Mouse (Mus musculus) thymus, adult 18-20 months (tissue): Measurements from ENCODE around the gene Dlg2.

ENCODE experiments used
- DNase-seq, 2 experiments: peaks; one replicate each; pipeline ENCODE4 v3.0.0; 2022; ENCODE audit warnings: mixed read lengths in 2 of 2

Gene Dlg2

GRCm38 (mm10) chr7:92210701-92211100 lies 1734.2 kb downstream of the Dlg2 start:
- DNase-seq: no peak

GRCm38 (mm10) chr7:92213751-92214150 lies 1737.3 kb downstream of the Dlg2 start:
- DNase-seq: no peak

- DNase-seq: no peak
These were observed 1741.7 kb downstream of the Dlg2 start for GRCm38 (mm10) chr7:92218171-92218570.

GRCm38 (mm10) chr7:92220619-92221018 lies 1744.1 kb downstream of the Dlg2 start:
- no peak for DNase-seq

- DNase-seq: no peak
These were observed 1758.2 kb downstream of the Dlg2 start for GRCm38 (mm10) chr7:92234476-92235202.

- no peak for DNase-seq
These were observed 1759.1 kb downstream of the Dlg2 start for GRCm38 (mm10) chr7:92235541-92236031.

- DNase-seq: no peak
These were observed 1764.4 kb downstream of the Dlg2 start for GRCm38 (mm10) chr7:92240908-92241307.

GRCm38 (mm10) chr7:92247594-92247993 lies 1771.1 kb downstream of the Dlg2 start:
- DNase-seq: no peak

- DNase-seq: no peak
These were observed 1772.1 kb downstream of the Dlg2 start for GRCm38 (mm10) chr7:92248619-92249018.

- DNase-seq: no peak
These were observed 1781.7 kb downstream of the Dlg2 start for GRCm38 (mm10) chr7:92258148-92258547.

- DNase-seq: no peak
These were observed 1782.2 kb downstream of the Dlg2 start for GRCm38 (mm10) chr7:92258701-92259100.

GRCm38 (mm10) chr7:92264325-92264724 lies 1787.9 kb downstream of the Dlg2 start:
- DNase-seq: no peak

GRCm38 (mm10) chr7:92264964-92265363 lies 1788.5 kb downstream of the Dlg2 start:
- DNase-seq: no peak

GRCm38 (mm10) chr7:92275353-92275752 lies 1798.9 kb downstream of the Dlg2 start:
- no peak for DNase-seq

GRCm38 (mm10) chr7:92277629-92278028 lies 1801.2 kb downstream of the Dlg2 start:
- no peak for DNase-seq

- DNase-seq: no peak
These were observed 1804.5 kb downstream of the Dlg2 start for GRCm38 (mm10) chr7:92280925-92281324.

- DNase-seq: no peak
These were observed 1810.6 kb downstream of the Dlg2 start for GRCm38 (mm10) chr7:92287058-92287457.

GRCm38 (mm10) chr7:92288814-92289213 lies 1812.3 kb downstream of the Dlg2 start:
- DNase-seq: no peak

GRCm38 (mm10) chr7:92292918-92293518 lies 1816.5 kb downstream of the Dlg2 start:
- DNase-seq: no peak

GRCm38 (mm10) chr7:92301046-92301445 lies 1824.6 kb downstream of the Dlg2 start:
- DNase-seq: no peak

GRCm38 (mm10) chr7:92307634-92308033 lies 1831.2 kb downstream of the Dlg2 start:
- DNase-seq: no peak

- DNase-seq: no peak
These were observed 1831.7 kb downstream of the Dlg2 start for GRCm38 (mm10) chr7:92308168-92308567.

GRCm38 (mm10) chr7:92316389-92316788 lies 1839.9 kb downstream of the Dlg2 start:
- DNase-seq: no peak

GRCm38 (mm10) chr7:92319469-92319868 lies 1843.0 kb downstream of the Dlg2 start:
- DNase-seq: no peak
